Mouse (Mus musculus): ENCODE data around the gene Rmnd5b.

- no peak for TF ChIP-seq CTCF (IDR thresholded peaks at IDR 0.05; ENCODE audit: low read depth, low read length)
- no peak for TF ChIP-seq GATA1 (IDR thresholded peaks at IDR 0.05; ENCODE audit: borderline replicate concordance, low read length)
- TF ChIP-seq POLR2AphosphoS5 (IDR thresholded peaks at IDR 0.05; ENCODE audit: insufficient replicate concordance, low read depth, low read length), result no peak
Observed at GRCm38 (mm10) chr11:51670846-51671245, 35.1 kb upstream of the Rmnd5b start.

Measured in G1E (cell line).